Mouse (Mus musculus): Measurements from ENCODE around the gene Pdpk1. TPM values are rescaled to one million over a fixed set of nuclear protein-coding genes. Genes with fewer than 3 reads are reported as not detected.
A peak's percentile ranks its signal among the peaks of the same experiment; 100 is the strongest.

Pdpk1 gene
- polyA plus RNA-seq, 1 experiment from 2014 or later = 19.3 TPM

- DNase-seq (no peak), ATAC-seq (no peak)
- Histone ChIP-seq H3K36me3 (replicated peaks; ENCODE audit: insufficient read depth, low read length) (no peaks in the 10 kb centered on the region), H3K27ac (ENCODE audit: low read depth) (no peak overlapping the region), H3K9me3 (ENCODE audit: low read length) (no peaks in the 10 kb centered on the region), H3K4me3 (ENCODE audit: low read depth, low read length) (no peak overlapping the region), H3K9ac (replicated peaks) (no peak overlapping the region), H3K4me2 (ENCODE audit: low read depth, low read length) (no peak overlapping the region), H3K27me3 (ENCODE audit: insufficient read depth, low read length) (no peaks in the 10 kb centered on the region), H3K4me1 (ENCODE audit: insufficient read depth) (peaks cover 23% of the 10 kb centered on the region)
- WGBS (ENCODE audit: insufficient replicate concordance) = 58% methylated on average over 2 of the region's 2 CpGs
- TF ChIP-seq CTCF (IDR thresholded peaks at IDR 0.05; ENCODE audit: low read depth) (no peak), EP300 (IDR thresholded peaks at IDR 0.05; ENCODE audit: low read depth) (no peak)
These were observed 7.8 kb downstream of the Pdpk1 start for GRCm38 (mm10) chr17:24142897-24143296.

DNA sequence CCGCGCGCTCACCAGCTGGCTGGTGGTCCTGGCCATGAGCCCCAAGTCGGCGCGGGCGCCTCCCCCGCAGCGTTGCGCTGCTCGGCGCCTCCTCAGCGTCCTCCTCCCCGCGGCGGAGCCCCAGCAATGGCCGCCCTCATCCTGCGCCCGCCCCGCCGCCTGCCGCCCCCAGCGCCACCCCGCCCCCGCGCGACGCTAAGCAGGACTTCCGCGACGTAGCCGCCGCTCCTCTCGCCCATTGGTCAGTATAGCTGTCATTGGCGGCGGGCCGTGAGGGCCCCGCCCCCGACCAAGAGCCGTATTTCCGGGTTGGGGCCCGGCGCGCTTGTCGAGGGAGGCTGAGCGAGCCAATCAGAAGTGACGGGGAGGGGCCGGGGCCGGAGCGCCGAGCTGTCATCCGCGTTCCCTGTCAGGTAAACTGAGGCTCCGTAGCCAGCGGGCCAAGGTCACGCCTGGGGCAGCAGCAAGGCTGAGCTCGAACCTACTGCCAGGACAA, 9.3 kb downstream of the Pdpk1 start:
- H3K36me3 ChIP-seq (replicated peaks; ENCODE audit: insufficient read depth, low read length) = no peaks in the 10 kb centered on the region
- peak overlapping the region; percentile 92 for H3K9ac ChIP-seq (replicated peaks)
- under 1% methylated on average over 54 of the region's 57 CpGs for WGBS (ENCODE audit: insufficient replicate concordance)
- H3K9me3 ChIP-seq (ENCODE audit: low read length) = no peaks in the 10 kb centered on the region
- DNase-seq (peak; percentile 97), ATAC-seq (peak; percentile 97)
- peak overlapping the region; percentile 93 for H3K27ac ChIP-seq (ENCODE audit: low read depth)
- peaks cover 27% of the 10 kb centered on the region for H3K4me1 ChIP-seq (ENCODE audit: insufficient read depth)
- H3K4me3 ChIP-seq (ENCODE audit: low read depth, low read length) = peak overlapping the region; percentile 85
- H3K27me3 ChIP-seq (ENCODE audit: insufficient read depth, low read length) = no peaks in the 10 kb centered on the region
- peak overlapping the region; percentile 81 for H3K4me2 ChIP-seq (ENCODE audit: low read depth, low read length)
- no peak for TF ChIP-seq EP300 (IDR thresholded peaks at IDR 0.05; ENCODE audit: low read depth)
- TF ChIP-seq CTCF (IDR thresholded peaks at IDR 0.05; ENCODE audit: low read depth) = 0 out of 2 replicates have a peak, but pooled peaks have one; percentile 4

- no peak for TF ChIP-seq EP300 (IDR thresholded peaks at IDR 0.05; ENCODE audit: low read depth)
- TF ChIP-seq CTCF (IDR thresholded peaks at IDR 0.05; ENCODE audit: low read depth) = no peak
- 1% methylated on average over 38 of the region's 43 CpGs for WGBS (ENCODE audit: insufficient replicate concordance)
- Histone ChIP-seq H3K4me3 (ENCODE audit: low read depth, low read length) (peak overlapping the region; percentile 85), H3K27ac (ENCODE audit: low read depth) (peak overlapping the region; percentile 93), H3K4me2 (ENCODE audit: low read depth, low read length) (peak overlapping the region; percentile 81), H3K9ac (replicated peaks) (peak overlapping the region; percentile 92), H3K36me3 (replicated peaks; ENCODE audit: insufficient read depth, low read length) (no peaks in the 10 kb centered on the region), H3K27me3 (ENCODE audit: insufficient read depth, low read length) (no peaks in the 10 kb centered on the region), H3K9me3 (ENCODE audit: low read length) (no peaks in the 10 kb centered on the region), H3K4me1 (ENCODE audit: insufficient read depth) (peaks cover 31% of the 10 kb centered on the region)
- ATAC-seq (peak; percentile 60), DNase-seq (peak; percentile 65)
These were observed 9.8 kb downstream of the Pdpk1 start for GRCm38 (mm10) chr17:24140845-24141424.

DNA sequence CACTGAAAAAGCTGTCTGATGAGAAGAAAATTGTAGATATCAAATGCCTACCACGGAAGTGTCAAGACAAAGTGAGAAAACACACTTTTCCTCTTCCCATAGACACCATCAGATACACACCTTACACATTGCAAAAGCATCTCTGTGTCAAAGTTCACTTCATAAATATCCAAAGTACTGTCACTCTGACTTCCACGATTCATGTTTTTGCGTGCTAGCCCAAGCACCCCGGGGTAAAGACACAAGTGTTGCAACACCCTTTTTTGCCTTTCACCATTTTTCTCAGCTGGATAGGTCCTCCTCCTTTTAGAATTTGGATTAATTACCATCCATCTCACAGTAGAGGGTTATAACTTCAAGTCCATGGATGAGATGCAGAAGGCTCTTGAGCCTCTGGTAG, 10.8 kb downstream of the Pdpk1 start:
- H3K9ac ChIP-seq (replicated peaks) = peak overlapping the region; percentile 92
- H3K4me1 ChIP-seq (ENCODE audit: insufficient read depth) = peaks cover 31% of the 10 kb centered on the region
- peak overlapping the region; percentile 85 for H3K4me3 ChIP-seq (ENCODE audit: low read depth, low read length)
- no peak for DNase-seq
- WGBS (ENCODE audit: insufficient replicate concordance) = 57% methylated on average over 4 of the region's 4 CpGs
- no peaks in the 10 kb centered on the region for H3K27me3 ChIP-seq (ENCODE audit: insufficient read depth, low read length)
- no peaks in the 10 kb centered on the region for H3K9me3 ChIP-seq (ENCODE audit: low read length)
- peak overlapping the region; percentile 81 for H3K4me2 ChIP-seq (ENCODE audit: low read depth, low read length)
- no peak for ATAC-seq
- peak overlapping the region; percentile 93 for H3K27ac ChIP-seq (ENCODE audit: low read depth)
- no peak for TF ChIP-seq EP300 (IDR thresholded peaks at IDR 0.05; ENCODE audit: low read depth)
- no peak for TF ChIP-seq CTCF (IDR thresholded peaks at IDR 0.05; ENCODE audit: low read depth)
- no peaks in the 10 kb centered on the region for H3K36me3 ChIP-seq (replicated peaks; ENCODE audit: insufficient read depth, low read length)

DNA sequence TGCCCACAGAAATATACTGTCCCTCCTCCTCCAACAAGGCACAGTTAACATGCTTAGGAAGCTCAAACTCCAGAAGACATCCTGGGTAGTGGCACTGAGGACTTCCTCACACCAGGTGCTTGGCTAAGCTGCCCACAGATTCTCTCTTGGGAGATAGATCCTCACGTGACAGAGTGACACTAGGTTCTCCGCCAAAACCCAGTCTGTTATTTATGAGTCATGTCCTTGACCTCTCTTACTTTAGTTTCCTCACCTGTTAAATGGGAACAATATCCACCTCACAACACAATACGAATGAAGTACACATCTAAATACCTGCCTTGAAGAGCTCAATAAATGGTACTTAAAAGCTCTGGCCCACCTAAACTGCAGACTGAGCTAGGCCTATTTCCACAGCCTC, 11.5 kb downstream of the Pdpk1 start:
- H3K4me1 ChIP-seq (ENCODE audit: insufficient read depth) = peaks cover 34% of the 10 kb centered on the region
- no peaks in the 10 kb centered on the region for H3K9me3 ChIP-seq (ENCODE audit: low read length)

DNA sequence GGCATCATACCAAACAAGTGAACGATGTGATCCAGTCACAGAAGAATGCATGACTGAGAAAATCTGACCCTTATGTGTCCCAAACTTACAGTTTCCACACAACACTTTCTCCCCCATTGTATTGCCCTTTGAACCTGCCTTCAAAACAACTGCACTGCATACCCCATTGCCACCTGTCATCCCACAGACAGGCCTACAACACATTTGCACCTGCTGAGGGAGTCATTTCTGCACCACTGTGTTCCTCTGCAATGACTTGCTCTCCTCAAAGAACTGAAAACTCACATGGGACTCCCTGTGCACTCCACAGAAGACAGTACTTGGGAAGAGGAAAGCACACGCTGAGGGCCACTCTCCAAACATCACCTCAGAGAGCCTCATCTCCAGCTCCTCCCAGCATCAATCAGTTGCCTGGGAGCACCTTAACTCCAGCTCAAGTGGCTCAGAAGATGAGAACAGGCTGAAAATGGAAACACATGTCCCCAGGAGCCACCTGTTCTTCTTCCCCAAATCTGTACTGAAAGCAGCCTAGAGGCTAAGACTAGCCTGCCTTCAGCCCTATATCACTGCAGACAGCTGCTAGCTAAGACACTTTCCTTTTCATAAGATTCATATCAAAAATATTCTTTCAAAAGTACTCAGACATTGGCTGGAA, 13.4 kb downstream of the Pdpk1 start:
- Histone ChIP-seq H3K27ac (ENCODE audit: low read depth) (peak overlapping the region; percentile 2; the same call in 1 of the 2 replicates), H3K36me3 (replicated peaks; ENCODE audit: insufficient read depth, low read length) (no peaks in the 10 kb centered on the region), H3K9ac (replicated peaks) (no peak overlapping the region), H3K4me1 (ENCODE audit: insufficient read depth) (peaks cover 35% of the 10 kb centered on the region), H3K4me3 (ENCODE audit: low read depth, low read length) (no peak overlapping the region), H3K27me3 (ENCODE audit: insufficient read depth, low read length) (no peaks in the 10 kb centered on the region), H3K4me2 (ENCODE audit: low read depth, low read length) (no peak overlapping the region), H3K9me3 (ENCODE audit: low read length) (no peaks in the 10 kb centered on the region)
- TF ChIP-seq EP300 (IDR thresholded peaks at IDR 0.05; ENCODE audit: low read depth) (no peak), CTCF (IDR thresholded peaks at IDR 0.05; ENCODE audit: low read depth) (no peak)
- no peak for DNase-seq
- 50% methylated on average over 2 of the region's 2 CpGs for WGBS (ENCODE audit: insufficient replicate concordance)
- ATAC-seq = no peak

More for the DNA sequence above, 11.5 kb downstream of the Pdpk1 start:
- Histone ChIP-seq H3K36me3 (replicated peaks; ENCODE audit: insufficient read depth, low read length) (no peaks in the 10 kb centered on the region), H3K9ac (replicated peaks) (no peak overlapping the region), H3K27me3 (ENCODE audit: insufficient read depth, low read length) (no peaks in the 10 kb centered on the region), H3K4me3 (ENCODE audit: low read depth, low read length) (no peak overlapping the region), H3K4me2 (ENCODE audit: low read depth, low read length) (peak overlapping the region; percentile 18; the same call in 1 of the 2 replicates), H3K27ac (ENCODE audit: low read depth) (peak overlapping the region; percentile 93; the same call in 1 of the 2 replicates)
- ATAC-seq (no peak), DNase-seq (no peak)
- TF ChIP-seq EP300 (IDR thresholded peaks at IDR 0.05; ENCODE audit: low read depth) (no peak), CTCF (IDR thresholded peaks at IDR 0.05; ENCODE audit: low read depth) (no peak)
- WGBS (ENCODE audit: insufficient replicate concordance) = 73% methylated on average over 3 of the region's 3 CpGs

All from liver, postnatal 0 days (tissue).